Mouse (Mus musculus): ENCODE results near the gene Birc2.
A peak's percentile ranks its signal among the peaks of the same experiment; 100 is the strongest.

Gene Birc2

DNA sequence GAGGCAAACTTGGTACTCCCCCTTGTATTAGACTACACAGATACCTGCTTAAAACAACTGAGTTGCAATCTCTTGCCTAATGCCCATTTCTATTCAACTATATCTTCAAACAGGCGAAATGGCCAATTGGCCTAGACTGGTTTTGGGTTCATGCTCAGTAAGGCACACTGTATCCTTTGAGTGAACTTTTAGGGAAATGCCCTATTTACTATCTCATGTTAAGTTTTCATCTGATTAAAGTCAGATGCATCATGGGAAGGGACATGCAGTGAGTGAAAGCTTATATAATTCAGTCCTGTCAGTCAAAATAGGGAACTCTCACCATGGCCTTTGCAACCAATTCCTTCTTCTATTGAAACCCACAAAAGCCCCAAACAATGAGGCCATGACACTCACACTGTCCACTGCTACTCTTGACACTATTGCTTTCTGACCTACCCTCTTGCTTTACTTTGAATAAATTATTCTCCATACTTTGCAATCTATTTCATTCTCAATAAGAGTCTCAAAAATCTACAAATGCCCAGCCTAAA is 9.9 kb upstream of the Birc2 start:
- DNase-seq (ENCODE audit: inconsistent ontology term), result no peak

DNA sequence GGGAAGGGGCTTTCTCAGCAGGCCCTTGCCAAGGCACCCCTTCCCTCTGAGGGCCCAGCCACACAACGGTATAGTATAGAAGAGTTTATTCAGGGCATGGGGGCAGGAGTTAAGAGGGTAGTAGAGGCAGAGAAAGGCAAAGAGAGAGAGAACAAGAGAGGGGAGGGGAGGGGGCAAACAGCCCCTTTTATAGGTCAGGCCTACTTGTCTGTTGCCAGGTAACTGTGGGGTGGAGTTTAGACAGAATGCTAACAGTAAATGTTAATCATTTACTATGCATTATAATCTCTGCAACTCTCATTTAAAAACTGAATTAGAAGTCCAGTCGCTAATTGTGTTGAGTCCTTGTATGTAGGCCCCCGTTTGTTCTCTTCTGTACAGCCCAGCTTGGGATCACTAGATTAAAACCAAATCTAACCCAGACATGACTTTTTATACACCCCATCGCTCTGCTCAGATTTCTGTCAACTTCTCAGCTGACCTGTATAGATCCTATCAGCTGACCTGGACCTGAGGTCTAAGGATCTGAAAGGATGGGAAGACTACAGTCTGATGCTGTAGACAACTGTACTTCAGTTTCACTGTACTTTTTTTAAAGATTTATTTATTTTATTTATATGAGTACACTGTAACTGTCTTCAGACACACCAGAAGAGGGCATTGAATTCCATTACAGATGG is 8.5 kb upstream of the Birc2 start:
- no peak for DNase-seq (ENCODE audit: inconsistent ontology term)

DNA sequence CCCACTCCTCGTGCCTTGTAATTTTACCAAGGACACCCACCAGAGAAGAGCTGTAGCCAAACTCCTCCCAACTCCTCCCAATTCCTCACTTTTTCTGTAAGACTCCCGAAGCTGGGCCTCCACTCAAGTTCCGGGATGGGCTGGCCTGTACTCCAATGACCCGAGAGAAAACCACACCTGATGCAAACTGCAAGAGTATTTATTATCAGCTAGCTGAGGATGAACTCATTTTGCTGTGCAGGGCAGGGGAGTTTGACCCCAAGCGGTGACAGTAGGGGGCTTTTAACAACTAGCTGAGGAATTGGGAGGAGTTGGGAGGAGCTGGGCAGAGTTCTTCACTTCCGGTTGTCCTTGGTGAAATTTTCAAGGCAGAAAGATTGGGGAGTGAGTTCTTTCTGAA is 4.4 kb upstream of the Birc2 start:
- DNase-seq (ENCODE audit: inconsistent ontology term), result no peak

DNA sequence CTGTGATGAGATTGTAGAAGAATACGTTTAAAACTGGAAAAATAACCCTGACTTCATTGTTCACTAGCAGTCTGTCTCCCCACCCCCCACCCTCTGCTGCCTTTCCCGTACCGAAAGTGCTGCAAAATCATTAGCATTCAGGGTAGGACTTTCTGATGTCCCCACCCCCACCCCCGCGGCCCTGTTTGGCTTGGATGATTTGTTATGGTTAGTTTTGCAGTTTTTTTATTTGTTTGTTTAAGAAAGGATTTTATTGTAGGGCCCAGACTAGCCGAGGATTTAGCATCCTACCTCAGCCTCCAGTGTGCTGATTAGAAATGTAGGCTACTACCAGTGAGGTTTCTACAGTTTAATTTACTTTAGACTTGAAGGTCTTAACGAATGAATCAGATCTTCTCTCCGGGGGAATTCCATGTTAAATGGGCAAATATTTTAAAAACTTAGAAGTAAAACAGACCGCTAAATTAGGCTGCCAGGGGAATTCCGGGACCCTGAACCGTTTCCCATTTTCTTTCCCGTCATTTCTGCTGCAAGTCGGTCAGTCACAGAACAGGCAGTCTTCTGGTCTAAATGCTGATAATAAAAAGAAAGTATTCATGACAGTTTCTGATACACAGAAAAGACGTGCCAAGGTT is 1.1 kb upstream of the Birc2 start:
- DNase-seq (ENCODE audit: inconsistent ontology term), result peak; percentile 85

DNA sequence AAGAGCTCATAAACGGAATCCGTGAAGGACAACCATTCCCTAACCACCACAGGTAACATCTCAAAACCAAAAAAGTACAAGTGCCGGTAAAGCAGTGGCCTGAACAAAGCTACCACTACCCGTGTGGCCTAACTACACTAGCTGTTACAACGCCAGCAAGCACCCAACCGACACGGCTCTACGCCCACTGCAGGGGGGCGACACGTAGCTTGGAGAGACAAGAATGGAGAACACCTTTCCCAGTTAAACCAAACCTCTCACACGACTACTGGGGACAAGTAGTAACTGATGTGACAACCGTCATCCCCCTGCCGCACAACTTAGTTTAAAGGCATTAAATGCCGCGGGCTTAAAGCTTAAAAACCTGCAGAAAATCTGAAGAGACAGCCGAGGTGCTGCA is 533 bp downstream of the Birc2 start:
- peak; percentile 56 for DNase-seq (ENCODE audit: inconsistent ontology term)

DNA sequence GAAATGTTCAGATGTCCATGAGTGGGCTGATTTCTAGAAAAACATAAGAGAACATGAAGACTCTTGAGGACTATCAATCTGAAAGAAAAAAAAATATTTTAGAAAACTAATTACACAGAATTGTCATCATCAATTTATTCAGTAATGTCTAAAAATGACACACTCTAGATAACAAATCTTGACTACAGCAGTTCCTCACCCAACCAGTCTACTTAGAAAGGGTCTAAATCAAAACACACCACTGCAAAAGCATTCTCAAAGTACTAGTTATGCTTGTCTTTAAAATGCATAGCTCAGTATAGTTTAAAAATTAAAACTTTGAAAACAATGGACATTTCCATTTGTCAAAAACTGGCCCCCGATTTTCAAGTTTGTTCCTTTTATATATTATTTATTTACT is 1.6 kb downstream of the Birc2 start:
- DNase-seq (ENCODE audit: inconsistent ontology term), result no peak

DNA sequence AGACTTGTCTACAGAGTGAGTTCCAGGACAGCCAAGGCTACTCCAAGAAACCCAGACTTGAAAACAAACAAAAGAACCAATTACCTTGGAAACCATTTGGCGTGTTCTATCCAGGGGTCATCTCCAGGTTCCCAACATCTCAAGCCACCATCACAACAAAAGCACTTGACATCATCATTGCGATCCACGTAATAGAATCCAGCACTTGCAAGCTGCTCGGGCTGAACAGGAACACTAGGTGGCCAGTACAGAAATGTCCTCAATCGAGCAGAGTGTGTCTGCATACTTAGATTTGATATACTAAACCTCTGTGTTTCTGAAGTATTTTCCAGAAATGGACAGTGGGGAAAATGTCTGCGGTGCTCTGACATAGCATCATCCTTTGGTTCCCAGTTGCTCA is 3.4 kb downstream of the Birc2 start:
- DNase-seq (ENCODE audit: inconsistent ontology term), result no peak

DNA sequence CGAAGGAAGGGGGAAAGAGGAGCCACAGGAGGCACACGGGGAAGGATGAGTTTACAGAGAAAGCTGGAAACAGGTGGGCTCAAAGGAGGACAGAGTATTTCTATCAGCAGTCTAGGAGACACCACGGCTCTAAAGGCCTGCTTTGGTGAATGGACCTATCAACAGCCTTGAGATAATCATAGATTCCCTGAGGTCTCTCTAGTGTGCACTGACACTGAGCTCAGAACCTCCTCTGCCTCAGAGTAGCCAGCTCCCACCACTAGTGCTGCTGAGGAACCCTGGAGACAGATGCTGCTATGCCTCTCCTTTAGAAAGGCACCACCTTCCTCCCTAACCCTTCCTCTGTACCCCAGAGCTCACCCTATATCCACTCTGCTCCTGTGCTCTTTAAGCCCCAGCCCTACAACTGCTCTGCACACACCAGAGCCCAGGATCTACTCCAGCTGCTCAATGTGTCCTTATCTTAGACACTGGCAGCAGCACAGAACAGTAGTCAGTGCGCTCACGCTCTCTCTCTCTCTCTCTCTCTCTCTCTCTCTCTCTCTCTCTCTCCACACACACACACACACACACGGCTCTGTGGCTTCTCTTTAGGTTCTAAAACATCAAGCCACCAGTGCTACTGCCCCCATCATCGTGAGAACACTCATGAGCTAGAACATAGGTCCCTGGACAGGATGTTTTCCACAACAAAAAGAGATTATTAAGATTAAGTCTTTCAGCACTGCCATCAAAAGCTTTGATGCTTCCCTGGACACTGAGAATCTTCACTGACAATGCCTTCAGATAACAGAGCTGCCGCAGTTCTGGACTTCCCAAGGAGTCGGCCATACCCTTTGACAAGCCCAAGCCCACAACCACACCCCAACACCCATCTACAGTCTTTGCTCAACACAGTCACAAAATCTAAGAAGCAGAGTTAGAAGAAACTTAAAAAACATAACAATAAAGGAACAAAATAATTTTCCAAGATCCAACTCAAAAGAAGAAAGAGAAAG is 7.0 kb downstream of the Birc2 start:
- DNase-seq (ENCODE audit: inconsistent ontology term), result no peak

DNA sequence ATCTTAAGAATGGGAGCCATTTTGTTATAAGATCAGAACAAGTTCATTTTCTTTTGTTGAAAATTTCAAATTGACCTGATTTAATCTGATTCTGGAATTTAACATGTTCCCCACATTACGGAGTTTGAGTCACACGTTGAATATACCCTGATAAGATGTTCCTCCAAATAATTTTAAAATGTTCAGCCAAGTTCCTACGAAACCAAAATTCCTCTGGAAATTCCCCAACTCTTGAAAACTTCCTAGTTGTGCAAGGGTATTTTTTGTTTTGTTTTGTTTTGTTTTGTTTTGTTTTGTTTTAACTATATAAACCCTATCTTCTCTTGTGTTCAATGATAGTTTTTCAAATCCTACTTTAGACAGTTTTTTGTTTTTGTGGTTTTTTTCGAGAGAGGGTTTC is 8.2 kb downstream of the Birc2 start:
- no peak for DNase-seq (ENCODE audit: inconsistent ontology term)

DNA sequence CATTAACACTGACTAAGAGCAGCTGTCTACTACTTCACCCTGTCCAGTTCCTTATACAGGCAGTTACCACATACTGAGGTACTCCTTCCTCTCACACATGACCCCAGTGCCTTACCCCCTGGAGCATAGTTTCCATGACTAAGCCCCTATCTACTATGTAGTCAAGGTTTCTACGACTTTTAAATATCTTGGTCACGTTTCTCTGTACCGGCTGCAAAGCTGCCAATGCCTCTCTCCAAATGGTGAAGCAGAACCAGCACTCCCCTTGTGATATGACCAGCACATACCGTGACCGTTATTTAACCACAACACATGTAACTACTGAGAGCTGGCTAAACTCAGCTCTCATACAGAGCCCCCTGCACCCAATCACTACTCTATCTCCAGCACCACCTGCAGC is 11.9 kb downstream of the Birc2 start:
- no peak for DNase-seq (ENCODE audit: inconsistent ontology term)

DNA sequence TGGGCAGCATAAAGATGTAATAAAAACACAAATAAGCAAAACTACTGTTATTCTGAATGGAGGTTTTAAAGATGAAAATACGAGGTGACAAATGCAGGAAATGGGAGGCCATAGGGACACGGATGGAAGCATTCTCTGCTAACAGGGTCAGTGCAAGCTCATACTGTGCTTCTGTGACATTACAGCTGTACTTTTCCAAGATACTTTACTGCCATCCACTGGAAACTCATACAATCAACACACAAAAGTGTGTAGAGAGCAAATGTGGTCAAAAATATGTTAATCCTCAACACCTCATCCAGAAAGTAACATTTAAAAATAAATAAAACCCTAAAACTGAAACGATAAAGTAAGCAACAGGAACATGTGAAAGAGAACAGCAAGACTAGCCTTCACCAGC is 14.1 kb downstream of the Birc2 start:
- no peak for DNase-seq (ENCODE audit: inconsistent ontology term)

DNA sequence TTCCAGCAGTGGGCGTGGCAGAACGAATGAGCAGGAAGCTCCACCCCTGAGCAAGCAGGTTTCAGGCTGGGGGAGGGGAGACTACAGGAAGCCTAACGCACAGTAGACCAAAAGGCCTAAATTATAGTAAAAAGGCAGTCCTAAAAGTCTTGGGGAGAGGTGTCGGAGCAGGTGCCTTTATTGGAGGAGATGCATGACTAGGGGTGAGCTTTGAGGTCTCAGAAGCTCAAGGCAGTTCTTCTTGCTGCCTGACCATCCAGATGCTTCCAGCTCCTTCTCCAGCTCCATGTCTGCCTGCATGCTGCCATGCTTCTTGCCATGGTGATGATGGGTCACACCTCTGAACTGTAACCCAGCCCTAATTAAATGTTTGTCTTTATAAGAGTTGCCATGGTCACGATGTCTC is 31.8 kb downstream of the Birc2 start:
- DNase-seq (ENCODE audit: inconsistent ontology term), result no peak

DNA sequence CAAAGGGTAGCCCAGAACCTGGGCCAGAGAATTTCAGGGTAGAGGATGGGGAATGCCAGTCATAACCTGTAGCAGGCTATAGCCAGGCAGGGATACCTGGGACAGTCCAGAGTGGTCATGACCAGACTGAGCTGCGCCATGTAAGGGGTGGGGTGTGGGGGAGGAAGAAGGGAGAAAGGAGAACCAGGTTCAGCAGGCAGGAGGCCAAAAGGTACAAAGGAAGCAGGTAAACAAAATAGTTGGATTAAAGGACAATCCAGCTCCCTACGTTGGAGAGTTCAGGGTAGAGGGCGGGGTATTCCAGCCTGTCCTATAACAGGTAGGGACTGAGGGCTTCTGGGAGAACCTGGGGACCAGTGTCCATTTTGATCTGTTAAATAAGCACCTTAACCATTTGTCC is 38.3 kb downstream of the Birc2 start:
- DNase-seq (ENCODE audit: inconsistent ontology term), result no peak

DNA sequence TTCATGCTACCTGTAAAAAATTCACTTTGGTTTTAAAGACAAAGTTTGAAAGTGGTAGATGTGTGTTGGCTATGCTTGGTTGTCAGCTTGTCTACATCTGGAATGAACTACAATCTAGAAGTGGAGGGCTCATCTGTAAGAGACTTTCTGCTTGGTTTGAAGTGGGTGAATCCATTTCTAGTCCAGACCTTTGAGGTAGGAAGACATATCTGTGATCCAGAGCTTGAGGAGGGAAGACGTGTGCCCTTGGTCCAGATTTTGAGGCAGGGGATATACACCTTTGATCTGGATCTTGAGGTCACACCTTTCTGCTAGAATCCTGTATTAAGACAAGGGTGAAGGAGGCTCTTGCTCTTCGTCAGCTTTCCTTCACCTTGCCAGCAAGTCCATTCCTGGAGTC is 39.3 kb downstream of the Birc2 start:
- DNase-seq (ENCODE audit: inconsistent ontology term), result no peak

DNA sequence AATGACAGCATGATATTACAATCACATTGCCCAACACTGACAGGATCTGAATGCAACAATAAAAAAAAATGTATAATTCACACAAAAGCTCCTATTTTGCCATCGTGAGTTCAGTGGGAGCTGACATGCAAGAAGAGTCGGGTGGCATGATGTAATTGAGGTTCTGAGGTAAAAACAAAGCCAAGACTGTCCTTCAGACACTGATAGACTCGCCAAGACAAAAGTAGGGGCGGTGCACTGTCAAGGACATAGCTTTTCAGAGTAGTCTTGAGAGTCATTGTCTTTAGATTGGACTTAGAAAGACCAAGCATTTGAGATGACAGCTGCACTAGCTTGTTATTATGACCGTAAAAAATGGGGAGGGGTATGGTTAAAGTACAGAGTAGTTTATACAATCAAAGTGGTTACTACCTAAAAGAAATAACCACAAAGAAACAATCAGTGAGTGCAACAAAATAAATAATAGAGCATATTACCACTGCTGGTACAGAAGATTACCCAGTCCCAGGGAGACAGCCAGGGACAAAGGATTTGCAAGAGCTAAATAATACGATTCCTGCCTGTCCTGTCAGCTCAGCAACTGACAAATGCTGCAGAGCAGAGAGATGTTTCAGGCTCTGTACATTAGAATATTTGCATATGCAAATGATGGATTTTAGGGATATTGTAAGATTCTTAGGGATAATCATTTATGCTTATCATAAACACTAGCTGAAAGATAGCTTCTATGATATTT is 40.6 kb downstream of the Birc2 start:
- no peak for DNase-seq (ENCODE audit: inconsistent ontology term)

DNA sequence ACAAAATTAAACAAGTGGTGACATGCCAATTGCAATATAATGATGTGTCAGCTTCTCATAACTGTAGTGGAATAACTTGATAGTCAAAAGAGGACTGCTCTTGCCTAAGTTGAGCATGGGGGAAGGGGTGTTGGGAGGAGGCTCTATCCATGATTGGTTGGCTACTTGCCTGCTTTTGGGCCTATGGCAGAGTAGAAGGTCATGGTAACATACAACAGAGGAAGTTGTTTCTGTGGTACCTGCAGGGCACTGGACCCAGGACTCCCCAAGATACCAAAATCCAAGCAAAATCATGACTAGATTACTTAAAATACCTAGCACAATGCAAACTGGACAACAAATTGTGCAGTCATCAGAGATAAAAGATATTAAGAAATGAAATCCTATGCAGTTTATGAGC is 41.3 kb downstream of the Birc2 start:
- DNase-seq (ENCODE audit: inconsistent ontology term), result no peak

DNA sequence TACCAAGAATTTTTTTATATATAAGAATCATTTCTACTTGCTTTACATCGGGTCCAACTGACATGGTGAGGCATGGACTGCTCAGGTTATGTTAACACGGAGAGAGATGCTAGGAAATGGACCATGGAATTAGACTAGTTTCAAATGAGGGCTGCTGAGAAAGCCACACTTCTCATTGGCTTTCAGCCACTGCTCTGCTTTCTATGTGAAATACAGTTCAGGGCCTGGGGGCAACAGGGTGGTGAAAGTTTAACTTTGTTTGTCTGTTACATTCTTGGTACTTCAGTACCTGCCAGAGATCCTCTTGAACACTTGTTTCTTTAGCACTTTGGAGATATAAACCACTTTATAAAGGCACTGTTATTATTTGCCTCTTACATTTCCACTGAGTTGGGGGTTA is 43.3 kb downstream of the Birc2 start:
- DNase-seq (ENCODE audit: inconsistent ontology term), result no peak

DNA sequence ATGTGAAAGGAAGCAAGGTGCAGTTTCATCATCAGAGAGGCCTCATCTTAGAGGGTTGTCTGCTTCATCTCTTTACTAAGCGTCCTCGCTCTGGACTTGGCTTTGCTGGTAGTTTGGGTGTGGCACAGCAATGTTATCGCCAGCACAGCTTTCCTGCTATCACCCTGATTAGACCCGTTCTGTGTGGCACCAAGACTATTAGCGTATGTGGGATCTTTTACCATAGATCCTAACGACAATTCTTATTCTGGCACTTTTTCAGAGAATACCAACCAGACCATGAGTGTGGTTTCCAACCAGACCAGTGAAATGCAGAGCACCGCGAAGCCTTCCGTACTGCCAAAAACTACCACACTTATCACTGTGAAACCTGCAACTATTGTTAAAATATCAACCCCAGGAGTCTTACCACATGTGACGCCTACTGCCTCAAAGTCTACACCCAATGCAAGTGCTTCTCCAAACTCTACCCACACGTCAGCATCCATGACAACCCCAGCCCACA is 46.2 kb downstream of the Birc2 start:
- DNase-seq (ENCODE audit: inconsistent ontology term), result no peak

DNA sequence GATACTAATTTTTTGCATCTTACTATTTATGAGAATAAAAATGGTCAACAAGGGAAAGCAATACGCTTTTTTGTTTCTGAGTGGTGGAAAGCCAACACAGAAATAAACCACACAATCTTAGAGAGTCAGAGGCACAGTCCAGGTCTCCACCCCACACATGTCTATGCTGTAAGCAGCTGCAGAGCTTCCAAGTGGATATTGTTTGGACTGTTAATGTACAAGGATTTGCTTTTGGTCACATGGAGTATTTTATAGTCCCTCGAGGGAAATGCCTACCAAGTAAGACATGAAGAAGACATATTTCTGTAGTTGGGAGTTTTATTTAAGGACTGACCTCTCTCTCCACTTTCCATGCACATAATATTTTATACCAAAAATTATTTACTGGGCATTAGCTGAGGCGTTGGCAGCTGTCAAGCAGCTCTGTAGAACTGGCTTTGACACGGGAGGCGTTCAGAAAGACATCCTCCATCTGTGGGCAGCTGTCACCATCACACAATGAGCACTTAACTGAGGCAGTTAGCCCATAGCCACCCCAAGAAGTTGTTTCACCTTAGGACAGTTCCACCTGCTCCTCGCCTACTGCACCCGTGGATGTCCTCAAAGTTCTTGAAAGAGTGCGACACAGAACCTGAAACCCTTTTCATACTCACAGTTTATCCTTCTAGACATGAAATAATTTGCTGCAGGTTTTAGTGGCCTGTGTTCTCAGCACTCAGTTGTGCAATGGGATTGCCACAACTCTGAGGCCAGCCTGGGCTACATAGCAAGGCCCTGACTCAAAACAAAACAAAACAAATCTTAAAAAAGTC is 46.9 kb downstream of the Birc2 start:
- no peak for DNase-seq (ENCODE audit: inconsistent ontology term)

DNA sequence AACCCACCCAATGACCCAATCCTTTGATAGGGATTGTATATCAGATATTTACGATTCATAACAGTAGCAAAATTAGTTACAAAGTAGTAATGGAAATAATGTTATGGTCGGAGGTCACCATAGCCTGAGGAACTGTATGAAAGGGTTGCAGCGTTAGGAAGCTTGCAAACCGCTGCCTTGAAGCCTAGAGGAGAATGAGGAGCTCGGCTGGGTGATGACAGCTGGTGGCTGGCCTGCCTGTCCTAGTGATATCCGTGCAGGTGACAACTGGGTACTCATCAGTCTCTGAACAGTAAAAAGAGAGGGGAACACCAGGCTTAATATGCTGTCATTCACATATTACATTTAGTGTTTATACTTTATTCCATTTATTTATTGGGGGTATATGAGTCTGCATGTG is 48.5 kb downstream of the Birc2 start:
- no peak for DNase-seq (ENCODE audit: inconsistent ontology term)

DNA sequence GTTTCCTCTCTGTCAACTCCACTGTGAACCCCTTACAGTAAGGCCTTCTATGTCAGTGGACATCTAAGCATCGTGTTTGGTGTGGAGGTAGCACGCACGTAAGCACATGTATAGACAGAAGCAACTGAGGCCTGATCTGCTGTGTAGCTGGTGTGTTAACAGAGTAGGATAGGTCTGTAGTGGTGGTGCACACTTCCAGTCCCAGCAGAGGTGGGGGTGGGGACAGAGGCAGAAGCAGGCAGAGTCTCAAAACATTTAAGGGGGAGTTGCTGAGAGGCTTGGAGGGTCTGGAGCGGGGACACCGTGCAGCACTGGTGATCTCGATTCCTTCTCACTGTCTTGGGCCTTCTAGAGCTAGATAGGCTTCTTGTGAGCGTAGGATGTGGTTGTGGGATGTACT is 50.8 kb downstream of the Birc2 start:
- no peak for DNase-seq (ENCODE audit: inconsistent ontology term)
